Mouse (Mus musculus) cerebellum, adult 11-12 months (tissue): ENCODE measurements around the gene Gm20388.

ENCODE experiments used
- DNase-seq: peaks from one replicate; pipeline ENCODE4 v3.0.0; 2022

The Gm20388 gene

GRCm38 (mm10) chr8:121708406-121708805 lies 1797.8 kb downstream of the Gm20388 start:
- no peak for DNase-seq

- peak; percentile 54 for DNase-seq
Measured at GRCm38 (mm10) chr8:121717502-121717901, 1806.9 kb downstream of the Gm20388 start.

- peak; percentile 97 for DNase-seq
Measured at GRCm38 (mm10) chr8:121717982-121718425, 1807.4 kb downstream of the Gm20388 start.

GRCm38 (mm10) chr8:121718925-121719324 lies 1808.3 kb downstream of the Gm20388 start:
- no peak for DNase-seq

- DNase-seq, result peak; percentile 77
Measured at GRCm38 (mm10) chr8:121721072-121721471, 1810.4 kb downstream of the Gm20388 start.

GRCm38 (mm10) chr8:121723846-121724245 lies 1813.2 kb downstream of the Gm20388 start:
- DNase-seq, result no peak

GRCm38 (mm10) chr8:121727164-121727563 lies 1816.5 kb downstream of the Gm20388 start:
- no peak for DNase-seq

- no peak for DNase-seq
Measured at GRCm38 (mm10) chr8:121729323-121729722, 1818.7 kb downstream of the Gm20388 start, which contains the start of gene Jph3. Gene Jph3, plus strand, starts transcription at chr8:121729623.

- peak; percentile 75 for DNase-seq
Measured at GRCm38 (mm10) chr8:121729754-121730153, 1819.1 kb downstream of the Gm20388 start.

- peak; percentile 60 for DNase-seq
Measured at GRCm38 (mm10) chr8:121730170-121730569, 1819.5 kb downstream of the Gm20388 start.

GRCm38 (mm10) chr8:121730646-121731045 lies 1820.0 kb downstream of the Gm20388 start:
- DNase-seq, result peak; percentile 75

GRCm38 (mm10) chr8:121731060-121731459 lies 1820.4 kb downstream of the Gm20388 start:
- DNase-seq, result no peak

GRCm38 (mm10) chr8:121731471-121732333 lies 1821.1 kb downstream of the Gm20388 start:
- DNase-seq, result peak; percentile 90

- DNase-seq, result no peak
Measured at GRCm38 (mm10) chr8:121732334-121732665, 1821.7 kb downstream of the Gm20388 start.

- DNase-seq, result no peak
Measured at GRCm38 (mm10) chr8:121734262-121734661, 1823.6 kb downstream of the Gm20388 start.

GRCm38 (mm10) chr8:121736236-121736635 lies 1825.6 kb downstream of the Gm20388 start:
- DNase-seq, result no peak

- DNase-seq, result no peak
Measured at GRCm38 (mm10) chr8:121740721-121741120, 1830.1 kb downstream of the Gm20388 start.

GRCm38 (mm10) chr8:121749501-121749900 lies 1838.9 kb downstream of the Gm20388 start:
- peak; percentile 91 for DNase-seq

GRCm38 (mm10) chr8:121750512-121750911 lies 1839.9 kb downstream of the Gm20388 start:
- no peak for DNase-seq

GRCm38 (mm10) chr8:121751407-121751806 lies 1840.8 kb downstream of the Gm20388 start:
- DNase-seq, result no peak

- DNase-seq, result no peak
Measured at GRCm38 (mm10) chr8:121758470-121758869, 1847.8 kb downstream of the Gm20388 start.

GRCm38 (mm10) chr8:121760484-121760883 lies 1849.8 kb downstream of the Gm20388 start:
- peak; percentile 73 for DNase-seq

- no peak for DNase-seq
Measured at GRCm38 (mm10) chr8:121761480-121761879, 1850.8 kb downstream of the Gm20388 start.

GRCm38 (mm10) chr8:121762999-121763699 lies 1852.5 kb downstream of the Gm20388 start:
- DNase-seq, result no peak
